In genomic region chr6:124488952-124489351, GRCm38 (mm10) we compare ENCODE assay signal across 27 mouse cellular contexts. TPM values are rescaled to one million over a fixed set of nuclear protein-coding genes. Genes with fewer than 3 reads are reported as not detected.
"Had no signal": no experiment of that assay in that cellular context is flagged by ENCODE, and none has a peak within 500 bp of the region (broad histone marks: within the 10 kb centered on the region; RNA-seq: fewer than 3 reads in every experiment).

No protein-coding gene starts in this region.

- H3K27ac ChIP-seq: embryonic facial prominence, embryonic 10.5 days; embryonic facial prominence, embryonic 12.5 days; embryonic facial prominence, embryonic 13.5 days; embryonic facial prominence, embryonic 15.5 days; forebrain, embryonic 10.5 days; forebrain, embryonic 12.5 days; forebrain, embryonic 13.5 days; forebrain, embryonic 15.5 days; gastrocnemius, adult 2 months; heart, adult 2 months; heart, embryonic 10.5 days had no signal

- H3K36me3 ChIP-seq: embryonic facial prominence, embryonic 10.5 days; embryonic facial prominence, embryonic 12.5 days; embryonic facial prominence, embryonic 13.5 days; embryonic facial prominence, embryonic 15.5 days; forebrain, embryonic 10.5 days; forebrain, embryonic 12.5 days; forebrain, embryonic 15.5 days; heart, embryonic 10.5 days had no signal

- H3K9ac ChIP-seq: embryonic facial prominence, embryonic 12.5 days; embryonic facial prominence, embryonic 13.5 days; embryonic facial prominence, embryonic 15.5 days; forebrain, embryonic 12.5 days; forebrain, embryonic 13.5 days; forebrain, embryonic 15.5 days; forebrain, postnatal 0 days had no signal

- DNase-seq: cerebellum, postnatal 10 days; cerebellum, postnatal 14 days; cerebellum, postnatal 25 days; cerebellum, postnatal 36 days; embryo, embryonic 11 days; forebrain, postnatal 0 days; gastrocnemius, adult 2 months; gastrocnemius, postnatal 10 days; gastrocnemius, postnatal 14 days; gastrocnemius, postnatal 25 days; gastrocnemius, postnatal 36 days; heart, adult 18-20 months; heart, adult 2 months had no signal

- H3K4me1 ChIP-seq: forebrain, embryonic 12.5 days; forebrain, embryonic 13.5 days; forebrain, embryonic 15.5 days had no signal

- H3K9me3 ChIP-seq: embryonic facial prominence, embryonic 10.5 days; embryonic facial prominence, embryonic 12.5 days; embryonic facial prominence, embryonic 13.5 days; embryonic facial prominence, embryonic 15.5 days; forebrain, embryonic 10.5 days; forebrain, embryonic 12.5 days; forebrain, embryonic 13.5 days; forebrain, embryonic 15.5 days; heart, embryonic 10.5 days had no signal

- H3K4me3 ChIP-seq: embryonic facial prominence, embryonic 10.5 days; embryonic facial prominence, embryonic 12.5 days; embryonic facial prominence, embryonic 13.5 days; embryonic facial prominence, embryonic 15.5 days; erythroblast, embryonic 14.5 days; forebrain, embryonic 10.5 days; forebrain, embryonic 12.5 days; forebrain, embryonic 13.5 days; forebrain, embryonic 15.5 days; gastrocnemius, adult 2 months; heart, adult 2 months; heart, embryonic 10.5 days had no signal

- H3K27me3 ChIP-seq: embryonic facial prominence, embryonic 12.5 days; embryonic facial prominence, embryonic 13.5 days; embryonic facial prominence, embryonic 15.5 days; forebrain, embryonic 12.5 days; forebrain, embryonic 13.5 days; forebrain, embryonic 15.5 days had no signal

- H3K4me2 ChIP-seq: embryonic facial prominence, embryonic 12.5 days; embryonic facial prominence, embryonic 13.5 days; embryonic facial prominence, embryonic 15.5 days; forebrain, embryonic 12.5 days; forebrain, embryonic 13.5 days; forebrain, embryonic 15.5 days; heart, embryonic 11.5 days had no signal

RNA-seq across cellular contexts. Expression of gene C1rl, which starts 4.0 kb away (rescaled TPM):
- polyA plus RNA-seq: erythroblast, embryonic 14.5 days had no signal

RNA-seq across cellular contexts. Expression of gene C1ra, which starts 23.3 kb away (rescaled TPM):
- polyA plus RNA-seq: embryonic facial prominence, embryonic 10.5 days had no signal

RNA-seq across cellular contexts. Expression of gene C1s1, which starts 53.2 kb away (rescaled TPM):
- total RNA-seq: common myeloid progenitor, adult 5-6 weeks; granulocyte monocyte progenitor cell, adult 5-6 weeks had no signal
- polyA plus RNA-seq: erythroblast, embryonic 14.5 days; forebrain, embryonic 11.5 days had no signal
